Mouse (Mus musculus) hindbrain, embryonic 11.5 days (tissue): ENCODE measurements around the gene Eml6. TPM values are rescaled to one million over a fixed set of nuclear protein-coding genes. Genes with fewer than 3 reads are reported as not detected.

Experiments used
- ATAC-seq: fragments of 200-750 bp; cut with Nextera tagmentation; 2 replicates; pipeline ENCODE4 v1.8.0; 2017; ENCODE audit warnings: mild to moderate bottlenecking, moderate TSS enrichment, moderate library complexity; ENCODE audit not compliant: low FRiP score
- DNase-seq: peaks from one replicate; pipeline ENCODE4 v3.0.0-alpha.2; 2015; ENCODE audit warnings: low spot score
- H3K27ac ChIP-seq: fragments of 300-500 bp; sonication (generic); 2 replicates; pipeline ENCODE4 v1.5.1; 2014; ENCODE audit warnings: mild to moderate bottlenecking, low read depth, low read length
- H3K27me3 ChIP-seq: fragments of 300-500 bp; sonication (generic); 2 replicates; pipeline ENCODE4 v1.6.1; 2014; ENCODE audit warnings: mild to moderate bottlenecking, low read length, moderate library complexity, mixed read lengths; ENCODE audit not compliant: control insufficient read depth, insufficient read depth
- H3K36me3 ChIP-seq: fragments of 300-500 bp; sonication (generic); 2 replicates; pipeline ENCODE4 v1.6.1; 2014; ENCODE audit warnings: mild to moderate bottlenecking, low read length, moderate library complexity, mixed read lengths; ENCODE audit not compliant: control insufficient read depth, insufficient read depth
- H3K4me1 ChIP-seq: fragments of 300-500 bp; sonication (generic); replicated peaks from 2 replicates; pipeline ENCODE4 v1.6.1; 2014; ENCODE audit warnings: low read length, mixed read lengths; ENCODE audit not compliant: control insufficient read depth, insufficient read depth
- H3K4me2 ChIP-seq: fragments of 300-500 bp; sonication (generic); replicated peaks from 2 replicates; pipeline ENCODE4 v1.6.1; 2014; ENCODE audit warnings: mild to moderate bottlenecking, low read depth, low read length
- H3K4me3 ChIP-seq: fragments of 300-500 bp; sonication (generic); 2 replicates; pipeline ENCODE4 v1.5.1; 2014; ENCODE audit warnings: low read depth, low read length
- H3K9ac ChIP-seq: fragments of 300-500 bp; sonication (generic); 2 replicates; pipeline ENCODE4 v1.6.1; 2014; ENCODE audit warnings: low read depth, low read length
- H3K9me3 ChIP-seq: fragments of 300-500 bp; sonication (generic); 2 replicates; pipeline ENCODE4 v1.6.1; 2016; ENCODE audit warnings: low read length; ENCODE audit not compliant: control insufficient read depth
- WGBS: fragments of 180-500 bp; shearing (Covaris S2); extraction: QIAGEN DNeasy Blood & Tissue Kit; methylation state at CpG from one replicate; pipeline ENCODE4 v1.1.7; 2014; 5-methylcytosine and 5-hydroxymethylcytosine counted together
- polyA plus RNA-seq: library from polyadenylated mRNA; unstranded; fragments of >200 nt; fragmentation: Nextera tagmentation; extraction: Ambion mirVana; gene quantifications from 2 replicates; pipeline ENCODE4 v1.2.1, GENCODE M21; 2014

The Eml6 gene
- polyA plus RNA-seq, 1 experiment from 2014 or later = 1.0 TPM

- 92% methylated on average over 3 of the region's 3 CpGs for WGBS
- H3K4me2 ChIP-seq = no peak overlapping the region
- H3K36me3 ChIP-seq = no peaks in the 10 kb centered on the region
- no peak overlapping the region for H3K9ac ChIP-seq
- H3K4me3 ChIP-seq = no peak overlapping the region
- no peak overlapping the region for H3K27ac ChIP-seq
- no peaks in the 10 kb centered on the region for H3K9me3 ChIP-seq
- no peaks in the 10 kb centered on the region for H3K4me1 ChIP-seq
- ATAC-seq = no peak
- no peak for DNase-seq
- no peaks in the 10 kb centered on the region for H3K27me3 ChIP-seq
Observed at GRCm38 (mm10) chr11:29715499-29715898, 310.3 kb downstream of the Eml6 start.

DNA sequence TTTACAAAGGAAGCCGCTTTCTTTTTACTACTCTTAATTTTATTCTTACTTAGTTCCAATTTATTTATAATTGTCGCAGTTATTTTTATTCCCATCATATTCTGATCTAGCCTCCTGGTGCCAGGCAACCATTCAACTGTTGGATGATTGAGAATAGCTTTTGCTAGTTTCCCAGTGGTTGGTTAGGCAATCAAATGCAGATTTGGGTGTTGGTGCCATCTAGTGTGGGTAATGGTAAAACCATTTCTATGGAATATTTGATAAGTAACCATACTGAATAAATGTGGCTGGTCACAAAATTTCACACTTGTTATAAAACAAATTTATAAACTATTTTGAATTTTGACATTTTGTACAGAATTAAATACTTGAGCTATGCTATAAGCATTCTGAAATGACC, 311.0 kb downstream of the Eml6 start:
- Histone ChIP-seq H3K9ac (no peak overlapping the region), H3K9me3 (no peaks in the 10 kb centered on the region), H3K27me3 (no peaks in the 10 kb centered on the region), H3K4me2 (no peak overlapping the region), H3K36me3 (no peaks in the 10 kb centered on the region), H3K4me1 (no peaks in the 10 kb centered on the region), H3K4me3 (no peak overlapping the region), H3K27ac (no peak overlapping the region)
- no peak for ATAC-seq
- no peak for DNase-seq
- 93% methylated on average over 2 of the region's 2 CpGs for WGBS

DNA sequence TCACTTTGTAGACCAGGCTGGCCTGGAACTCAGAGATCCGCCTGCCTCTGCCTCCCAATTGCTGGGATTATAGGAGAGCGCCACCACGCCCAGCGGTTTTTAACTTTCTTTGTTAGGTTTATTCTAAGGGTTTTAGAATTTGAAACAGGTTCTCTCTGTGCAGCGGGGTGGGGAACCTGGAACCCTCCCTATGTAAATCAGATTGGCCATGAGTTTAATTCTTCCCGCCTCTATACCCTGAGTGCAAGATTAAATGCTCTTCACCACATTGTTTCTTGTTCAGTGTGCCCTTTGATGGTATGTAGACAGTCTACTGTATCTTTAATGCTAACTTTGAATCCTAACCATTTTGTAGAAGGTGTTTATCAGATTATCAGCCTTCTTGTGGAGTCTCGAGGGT, 311.7 kb downstream of the Eml6 start:
- no peaks in the 10 kb centered on the region for H3K9me3 ChIP-seq
- no peak overlapping the region for H3K4me2 ChIP-seq
- no peak overlapping the region for H3K9ac ChIP-seq
- no peak overlapping the region for H3K4me3 ChIP-seq
- WGBS = 91% methylated on average over 7 of the region's 7 CpGs
- DNase-seq (no peak), ATAC-seq (no peak)
- no peaks in the 10 kb centered on the region for H3K36me3 ChIP-seq
- H3K27ac ChIP-seq = no peak overlapping the region
- H3K4me1 ChIP-seq = no peaks in the 10 kb centered on the region
- no peaks in the 10 kb centered on the region for H3K27me3 ChIP-seq

DNA sequence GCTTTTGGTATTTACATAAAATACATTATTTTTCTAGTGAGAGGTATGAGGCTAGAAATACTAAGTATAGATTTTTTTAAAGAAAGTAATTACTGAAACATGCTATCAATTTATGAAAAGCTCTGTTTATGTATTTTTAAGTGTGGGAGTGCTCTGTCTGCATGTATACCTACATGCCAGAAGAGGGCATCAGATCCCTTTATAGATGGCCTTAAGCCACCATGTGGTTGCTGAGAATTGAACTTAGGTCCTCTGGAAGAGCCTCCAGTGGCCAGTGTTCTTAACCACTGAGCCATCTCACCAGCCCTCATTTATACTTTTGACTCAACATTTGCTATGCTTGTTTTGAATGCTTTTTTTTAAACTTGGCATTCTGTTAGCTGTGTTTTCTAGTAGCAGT, 316.3 kb downstream of the Eml6 start:
- ATAC-seq = no peak
- no peak for DNase-seq
- H3K4me1 ChIP-seq = no peaks in the 10 kb centered on the region
- H3K4me2 ChIP-seq = no peak overlapping the region
- no peaks in the 10 kb centered on the region for H3K27me3 ChIP-seq
- H3K36me3 ChIP-seq = 0 out of 2 replicates have a peak, but pooled peaks cover 3% of the 10 kb centered on the region
- H3K27ac ChIP-seq = no peak overlapping the region
- H3K4me3 ChIP-seq = no peak overlapping the region
- H3K9me3 ChIP-seq = no peaks in the 10 kb centered on the region
- no peak overlapping the region for H3K9ac ChIP-seq

DNA sequence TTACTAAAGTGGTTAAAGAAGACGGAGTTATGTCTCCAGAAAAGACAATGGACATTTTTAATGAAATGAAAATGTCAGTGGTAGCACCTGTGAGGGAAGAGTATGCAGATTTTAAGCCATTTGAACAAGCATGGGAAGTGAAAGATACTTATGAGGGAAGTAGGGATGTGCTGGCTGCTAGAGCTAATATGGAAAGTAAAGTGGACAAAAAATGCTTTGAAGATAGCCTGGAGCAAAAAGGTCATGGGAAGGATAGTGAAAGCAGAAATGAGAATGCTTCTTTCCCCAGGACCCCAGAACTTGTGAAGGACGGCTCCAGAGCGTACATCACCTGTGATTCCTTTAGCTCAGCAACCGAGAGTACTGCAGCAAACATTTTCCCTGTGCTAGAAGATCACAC, 319.0 kb downstream of the Eml6 start:
- WGBS = 93% methylated on average over 4 of the region's 4 CpGs
- H3K9me3 ChIP-seq = no peaks in the 10 kb centered on the region
- H3K27ac ChIP-seq = no peak overlapping the region
- no peaks in the 10 kb centered on the region for H3K27me3 ChIP-seq
- H3K36me3 ChIP-seq = 0 out of 2 replicates have a peak, but pooled peaks cover 3% of the 10 kb centered on the region
- H3K4me1 ChIP-seq = no peaks in the 10 kb centered on the region
- no peak overlapping the region for H3K4me2 ChIP-seq
- no peak overlapping the region for H3K4me3 ChIP-seq
- no peak for DNase-seq
- ATAC-seq = no peak
- no peak overlapping the region for H3K9ac ChIP-seq

- Histone ChIP-seq H3K36me3 (0 out of 2 replicates have a peak, but pooled peaks cover 3% of the 10 kb centered on the region), H3K4me1 (no peaks in the 10 kb centered on the region), H3K9ac (no peak overlapping the region), H3K4me3 (no peak overlapping the region), H3K4me2 (no peak overlapping the region), H3K27me3 (no peaks in the 10 kb centered on the region), H3K27ac (no peak overlapping the region), H3K9me3 (no peaks in the 10 kb centered on the region)
- DNase-seq (no peak), ATAC-seq (no peak)
Observed at GRCm38 (mm10) chr11:29705263-29705662, 320.6 kb downstream of the Eml6 start.

DNA sequence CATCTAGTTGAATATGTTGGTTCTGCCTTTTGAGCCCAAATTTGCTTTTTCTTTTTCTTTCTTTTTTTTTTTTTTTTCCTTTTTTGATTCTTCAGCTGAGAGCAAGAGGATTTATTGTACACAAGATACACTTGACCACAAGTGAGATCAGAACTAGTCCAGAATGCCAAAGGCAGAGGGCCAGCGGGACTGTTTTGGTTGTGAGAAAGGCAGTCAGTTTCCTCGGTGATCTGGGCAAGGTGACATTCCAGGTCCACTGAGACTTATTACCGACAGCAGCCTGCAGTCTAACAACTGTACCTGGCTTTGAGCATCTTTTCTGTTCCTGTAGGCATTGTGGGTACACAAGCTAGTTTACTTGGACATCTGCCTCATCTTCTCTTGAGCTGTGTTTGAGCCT, 323.1 kb downstream of the Eml6 start:
- Histone ChIP-seq H3K27me3 (no peaks in the 10 kb centered on the region), H3K4me1 (no peaks in the 10 kb centered on the region), H3K36me3 (no peaks in the 10 kb centered on the region), H3K27ac (no peak overlapping the region), H3K9me3 (no peaks in the 10 kb centered on the region), H3K4me2 (no peak overlapping the region), H3K4me3 (no peak overlapping the region), H3K9ac (no peak overlapping the region)
- ATAC-seq (no peak), DNase-seq (no peak)
- 88% methylated on average over 3 of the region's 3 CpGs for WGBS

GRCm38 (mm10) chr11:29694754-29695153, 331.1 kb downstream of the Eml6 start:
- no peak overlapping the region for H3K4me2 ChIP-seq

GRCm38 (mm10) chr11:29693576-29694410, 332.0 kb downstream of the Eml6 start:
- H3K27me3 ChIP-seq = no peaks in the 10 kb centered on the region
- DNase-seq (peak; percentile 91), ATAC-seq (peak; percentile 94)
- under 1% methylated on average over 48 of the region's 53 CpGs for WGBS
- H3K4me2 ChIP-seq = peak overlapping the region; percentile 45
- no peaks in the 10 kb centered on the region for H3K4me1 ChIP-seq
- H3K36me3 ChIP-seq = no peaks in the 10 kb centered on the region
- H3K9ac ChIP-seq = peak overlapping the region; percentile 97
- peak overlapping the region; percentile 97 for H3K27ac ChIP-seq
- H3K4me3 ChIP-seq = peak overlapping the region; percentile 98
- H3K9me3 ChIP-seq = no peaks in the 10 kb centered on the region

More at GRCm38 (mm10) chr11:29694754-29695153, 331.1 kb downstream of the Eml6 start:
- H3K9me3 ChIP-seq = no peaks in the 10 kb centered on the region
- no peaks in the 10 kb centered on the region for H3K4me1 ChIP-seq
- H3K9ac ChIP-seq = no peak overlapping the region
- no peaks in the 10 kb centered on the region for H3K27me3 ChIP-seq
- ATAC-seq (no peak), DNase-seq (no peak)
- no peak overlapping the region for H3K27ac ChIP-seq
- H3K4me3 ChIP-seq = no peak overlapping the region
- no peaks in the 10 kb centered on the region for H3K36me3 ChIP-seq
